Mouse (Mus musculus) spleen, postnatal 36 days (tissue): Measurements from ENCODE around the gene Pde4b.
A peak's percentile ranks its signal among the peaks of the same experiment; 100 is the strongest.

Experiments used
- DNase-seq, 2 experiments: peaks; one replicate each; pipeline ENCODE4 v3.0.0; 2022; ENCODE audit warnings: low spot score in 2 of 2, mixed read lengths in 1 of 2

Pde4b gene

DNA sequence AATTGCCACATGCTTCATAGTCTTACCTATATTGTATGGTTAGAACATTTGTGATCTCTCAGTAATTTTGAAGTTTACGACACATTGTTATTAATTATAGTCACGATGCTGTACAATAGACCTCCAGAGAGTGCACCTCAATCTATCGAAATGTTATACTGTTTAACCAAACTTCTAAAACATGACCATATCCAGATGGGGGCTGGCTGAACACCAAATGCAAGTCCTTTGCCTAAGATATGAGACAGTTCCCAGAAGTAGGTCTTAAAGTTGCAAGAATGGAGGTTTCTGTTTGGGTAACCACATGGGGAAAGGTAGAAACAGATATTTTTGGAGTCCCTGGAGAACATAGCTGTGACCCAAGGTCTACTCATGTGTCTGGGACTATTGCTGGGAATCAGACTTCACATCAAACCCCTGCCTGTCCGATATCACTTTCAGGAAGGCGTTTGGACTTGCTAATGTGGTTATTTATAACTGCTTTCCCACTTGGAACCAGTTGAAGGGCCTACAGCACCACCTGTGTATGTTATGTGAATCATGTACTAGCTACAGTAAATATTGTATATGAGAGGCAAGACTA, 452.3 kb downstream of the Pde4b start:
- DNase-seq = no peak

DNA sequence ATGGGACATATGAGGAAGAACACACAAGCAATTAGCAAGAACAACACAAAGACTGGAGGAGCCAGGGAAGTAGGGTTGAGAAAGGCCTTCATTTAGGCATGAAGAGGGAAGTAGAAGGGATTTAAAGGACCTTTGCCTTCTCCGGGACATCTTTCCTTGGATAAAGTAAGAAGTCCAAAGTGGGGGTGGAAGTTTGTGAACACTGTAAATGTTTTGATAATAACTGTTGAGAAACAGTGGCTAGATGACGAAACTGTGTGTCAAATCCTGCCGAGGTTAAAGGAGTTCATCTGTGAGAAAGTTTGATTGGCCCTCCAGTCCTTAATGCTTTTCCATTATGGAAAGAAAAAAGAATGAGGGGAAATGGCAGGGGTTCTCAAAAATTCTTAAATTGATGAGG, 455.6 kb downstream of the Pde4b start:
- DNase-seq = no peak

DNA sequence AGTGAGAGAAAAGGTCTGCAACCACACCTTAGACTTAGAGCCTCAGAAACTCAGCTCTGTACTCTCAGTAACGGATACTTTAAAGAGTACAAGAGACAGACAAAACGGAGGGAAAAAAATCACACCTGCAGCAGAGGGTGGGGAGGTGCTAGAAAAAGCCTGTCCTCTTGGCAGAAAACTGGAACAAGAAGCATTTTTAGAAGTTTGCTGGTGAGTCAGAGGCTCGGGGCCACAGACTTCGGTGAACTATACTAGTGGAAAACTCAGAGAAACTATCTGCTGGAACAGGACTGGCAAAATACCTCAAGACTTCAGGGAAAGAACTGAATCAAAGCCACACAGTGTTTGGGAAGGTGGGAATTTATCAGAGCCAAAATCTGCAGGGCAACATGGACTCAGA, 457.9 kb downstream of the Pde4b start:
- DNase-seq = no peak

DNA sequence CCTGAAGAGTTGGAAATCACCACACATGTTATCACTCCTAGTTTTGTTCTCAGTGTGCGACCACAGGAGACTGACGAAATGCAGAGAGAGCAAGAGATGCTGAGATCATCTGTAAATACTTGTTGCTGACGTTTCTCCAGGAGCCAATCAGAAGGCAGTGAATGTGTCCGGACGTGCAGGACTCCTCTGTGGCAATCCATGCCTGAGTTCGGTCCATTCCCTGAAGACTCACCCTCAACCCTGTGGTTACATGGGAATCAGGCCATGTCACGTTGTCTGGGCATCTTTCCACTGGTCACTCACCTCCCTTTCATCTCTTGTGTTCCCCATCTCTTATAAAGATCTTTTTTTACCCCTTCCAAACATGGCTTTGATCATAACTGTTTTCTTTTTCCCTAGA, 468.2 kb downstream of the Pde4b start:
- DNase-seq = no peak

DNA sequence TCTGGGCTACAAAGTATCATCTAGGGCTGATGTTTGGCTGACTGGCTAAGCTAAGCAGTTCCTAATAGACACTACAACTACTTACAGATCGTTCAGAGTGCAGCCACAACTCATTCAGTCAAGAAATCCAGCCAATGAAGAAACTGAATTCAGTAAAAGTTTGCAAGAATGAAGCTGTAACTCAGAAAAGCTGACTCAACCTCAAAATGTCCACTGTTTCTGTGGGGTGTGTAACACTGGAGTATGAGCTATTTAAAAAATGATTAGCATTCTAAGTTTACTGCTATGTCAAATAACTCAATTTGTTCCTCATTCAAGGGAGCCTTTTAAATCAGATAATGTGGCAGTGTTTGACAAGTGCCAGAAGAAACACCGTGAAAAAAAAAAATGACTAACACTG, 469.7 kb downstream of the Pde4b start:
- DNase-seq = no peak

DNA sequence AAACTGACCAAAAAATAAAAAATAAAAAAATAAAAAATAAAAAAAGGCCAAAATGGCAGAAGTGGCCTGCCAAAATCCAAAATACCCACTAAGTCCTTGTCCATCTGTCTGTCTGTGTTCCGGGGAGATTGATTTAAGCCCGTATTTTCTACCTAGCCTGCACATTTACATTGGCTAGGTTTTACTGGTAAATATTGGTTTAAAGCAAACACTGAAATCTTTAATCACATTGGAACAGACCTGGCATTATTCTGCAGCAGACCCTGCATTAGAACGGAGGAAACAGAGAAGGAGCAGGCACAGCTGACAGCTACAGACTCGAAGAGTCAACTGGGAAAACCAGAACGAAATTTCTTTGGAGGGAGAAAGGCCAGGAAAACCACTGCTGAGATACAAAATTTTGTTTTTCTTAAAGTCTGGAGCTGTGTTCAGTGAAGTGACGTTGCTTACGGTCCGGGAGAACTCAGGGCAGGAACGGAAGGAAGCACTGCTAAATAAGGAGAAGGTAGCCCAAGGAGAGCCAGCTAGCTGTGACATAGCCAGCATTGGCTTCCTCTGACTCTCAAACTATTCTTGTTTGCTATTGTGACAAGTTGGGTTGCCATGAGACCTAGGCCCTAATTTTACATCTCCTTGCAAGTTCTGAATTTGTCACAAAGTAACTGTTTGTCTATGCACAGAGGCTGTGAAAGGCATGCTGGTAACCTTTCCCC, 470.3 kb downstream of the Pde4b start:
- no peak for DNase-seq

DNA sequence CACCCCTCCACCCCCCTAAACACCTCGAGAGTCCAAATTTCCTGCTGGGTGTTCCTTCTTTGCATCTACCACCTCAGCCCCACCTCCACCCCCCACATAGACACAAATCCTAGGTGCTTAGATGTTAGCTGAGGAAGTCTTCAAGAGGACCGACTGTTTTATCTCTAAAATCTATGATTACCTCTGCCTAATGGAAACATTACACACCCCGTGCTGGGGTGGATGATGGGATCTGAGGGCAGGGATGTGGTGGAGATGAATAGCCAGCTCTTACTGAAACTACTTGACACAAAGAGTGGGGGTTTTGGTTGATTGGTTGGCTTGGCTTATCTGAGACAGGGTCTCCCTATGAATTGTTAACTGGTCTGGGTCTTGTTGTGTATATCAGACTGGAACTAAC, 471.0 kb downstream of the Pde4b start:
- no peak for DNase-seq

DNA sequence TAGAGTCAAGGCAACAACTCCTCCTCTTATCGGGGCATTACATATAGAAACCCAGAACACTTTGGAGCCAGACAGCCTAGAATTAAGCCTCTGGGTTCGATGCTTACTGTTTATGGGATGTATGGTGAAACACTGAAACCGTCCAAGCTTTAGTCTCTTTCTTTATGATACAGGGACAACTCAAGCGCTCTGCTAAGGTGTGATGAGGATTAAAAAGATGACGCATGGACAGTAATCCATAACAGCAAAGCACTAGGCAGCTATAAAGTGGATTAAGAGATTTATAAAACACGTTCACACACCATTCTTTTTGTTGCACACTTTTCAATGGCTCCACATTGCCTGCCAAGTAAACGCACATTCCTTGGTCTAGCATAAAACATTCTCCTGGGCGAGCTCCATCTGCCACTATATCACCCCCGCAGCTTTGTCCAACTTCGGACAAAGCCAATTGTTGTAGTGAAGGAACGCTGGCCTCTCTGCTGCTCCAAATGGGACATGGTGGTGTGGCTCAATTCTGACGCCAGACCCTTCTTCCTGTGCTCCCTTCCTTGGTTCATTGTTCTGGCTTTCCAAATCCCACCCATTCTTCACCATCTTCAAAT, 473.4 kb downstream of the Pde4b start:
- no peak for DNase-seq

DNA sequence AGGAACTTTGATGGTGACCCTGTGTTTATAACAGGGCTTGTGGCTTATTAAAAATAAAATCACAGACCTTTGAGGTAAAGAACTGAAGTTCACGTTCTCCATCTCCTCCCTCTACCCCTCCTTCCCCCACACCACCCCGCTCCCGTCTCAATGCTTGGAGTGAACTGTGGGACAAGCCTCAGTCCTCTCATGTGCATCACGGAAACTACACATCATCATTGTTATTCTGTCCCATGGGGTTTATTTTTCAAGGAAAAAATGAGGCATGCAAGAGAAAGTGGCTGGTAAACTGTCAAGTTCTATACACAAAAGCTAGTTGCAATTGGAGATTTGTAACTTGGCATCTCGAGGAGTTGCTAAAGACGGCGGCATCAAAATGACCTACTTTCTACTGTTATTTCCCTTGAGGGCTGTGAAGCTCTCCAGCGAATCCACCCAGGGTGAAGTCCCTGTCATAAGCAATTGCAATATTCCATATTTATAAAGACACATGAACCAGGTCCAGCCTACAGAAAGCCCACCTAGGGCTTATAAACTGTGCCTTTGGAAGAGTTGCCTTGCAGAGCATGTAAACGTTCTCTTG, 476.0 kb downstream of the Pde4b start:
- no peak for DNase-seq

DNA sequence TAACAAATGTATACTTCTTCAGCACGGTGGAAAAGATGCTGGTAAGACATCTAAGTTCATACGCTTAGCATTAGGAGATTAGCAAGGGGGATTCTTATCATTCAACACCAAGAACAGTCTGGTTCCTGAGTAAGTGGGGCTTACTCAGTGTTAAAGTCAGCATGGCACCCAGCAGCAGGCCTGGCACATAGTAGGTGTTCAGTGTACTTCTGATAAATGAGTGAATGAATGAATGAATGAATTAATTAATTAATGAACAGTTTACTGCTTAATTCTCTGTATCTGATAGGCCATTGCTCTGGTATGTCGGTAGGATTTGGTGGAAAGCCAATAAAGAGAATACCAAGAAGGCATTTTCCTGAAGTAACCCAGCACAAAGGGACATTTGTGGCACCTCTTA, 476.9 kb downstream of the Pde4b start:
- DNase-seq = no peak

DNA sequence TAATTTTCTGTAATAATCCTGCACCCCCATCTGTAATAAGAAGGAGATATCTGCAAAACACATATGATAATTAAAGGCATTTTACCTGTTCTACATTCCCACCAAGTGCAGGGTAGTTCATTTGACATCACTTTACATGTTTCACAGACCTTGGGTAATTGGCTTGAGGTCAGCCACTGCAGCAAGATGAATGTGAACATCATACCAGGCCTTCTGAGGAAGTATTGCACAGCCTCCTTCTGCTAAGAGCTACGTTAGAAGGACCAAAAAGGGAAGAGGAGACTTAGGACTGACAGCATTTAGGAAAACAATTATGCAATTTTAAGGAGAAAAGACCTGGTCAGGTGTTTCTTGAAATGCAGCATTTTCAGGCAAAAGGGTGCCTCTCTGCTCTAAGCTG, 479.1 kb downstream of the Pde4b start:
- DNase-seq = no peak

DNA sequence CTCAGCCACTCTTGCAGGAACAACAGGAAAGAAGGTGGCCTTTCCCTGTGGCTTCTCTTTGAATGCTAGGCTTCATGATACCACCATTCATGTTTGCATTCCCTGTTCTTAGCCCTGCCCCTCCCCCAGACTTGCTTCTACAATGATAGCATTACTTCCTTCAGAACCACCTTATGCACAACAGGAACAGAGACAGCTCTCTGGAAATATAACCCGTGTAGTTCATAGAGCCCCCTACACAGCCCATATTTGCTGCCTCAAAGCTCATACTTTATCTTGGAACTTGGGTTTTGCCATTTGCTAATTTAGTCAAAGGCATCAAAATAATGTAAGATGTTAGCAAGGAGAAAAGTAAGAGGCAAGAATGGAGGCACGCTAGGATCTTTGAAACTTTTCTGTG, 479.8 kb downstream of the Pde4b start:
- no peak for DNase-seq

DNA sequence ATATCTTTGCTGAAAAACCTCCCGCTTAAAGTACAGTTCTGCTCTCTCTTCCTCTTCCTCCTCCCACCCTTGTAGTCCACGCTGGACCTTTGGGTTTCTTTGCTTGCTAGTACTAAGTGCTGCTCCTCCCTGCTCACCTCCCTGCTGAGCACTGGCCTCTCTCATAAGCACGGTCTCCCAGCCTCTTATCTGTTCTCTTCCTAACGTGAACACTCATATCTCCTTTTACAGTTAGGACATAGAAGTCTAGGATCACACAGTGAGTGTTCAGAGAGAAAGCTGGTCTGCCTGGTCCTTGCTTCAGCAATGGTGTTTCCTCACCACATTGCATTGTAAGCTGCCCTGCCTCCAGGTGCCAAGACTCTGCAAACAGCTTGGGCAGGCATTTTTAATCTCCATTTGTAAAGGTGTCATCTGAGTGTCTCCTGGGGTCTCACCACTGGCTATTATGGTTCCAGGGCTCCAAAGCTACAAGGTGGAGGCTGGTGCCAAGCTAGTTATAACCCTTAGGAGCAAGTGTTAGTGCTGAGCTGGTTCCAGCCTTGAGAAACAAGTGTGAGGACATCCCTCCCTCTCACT, 480.4 kb downstream of the Pde4b start:
- DNase-seq = no peak

DNA sequence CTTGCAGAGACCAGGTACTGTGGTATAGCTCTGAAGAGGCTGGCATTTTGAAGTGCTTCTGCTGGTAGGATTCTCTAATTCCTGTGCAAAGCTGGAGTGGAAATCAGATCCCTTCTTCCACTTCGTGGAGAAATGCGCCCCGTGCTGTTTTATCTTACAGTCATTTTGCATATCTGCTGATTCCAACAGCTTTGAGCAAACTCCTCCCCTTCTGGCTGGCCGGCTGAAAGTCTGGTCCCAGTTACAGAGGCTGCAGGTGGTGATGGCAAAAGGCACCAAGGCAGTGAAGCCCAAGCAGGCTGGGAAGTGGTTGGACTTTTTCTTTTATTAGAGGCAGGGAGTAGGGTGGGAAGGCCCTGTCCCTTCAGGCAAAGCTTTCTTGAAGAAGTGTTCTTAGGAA, 481.2 kb downstream of the Pde4b start:
- peak; percentile 51 to 60 for DNase-seq

DNA sequence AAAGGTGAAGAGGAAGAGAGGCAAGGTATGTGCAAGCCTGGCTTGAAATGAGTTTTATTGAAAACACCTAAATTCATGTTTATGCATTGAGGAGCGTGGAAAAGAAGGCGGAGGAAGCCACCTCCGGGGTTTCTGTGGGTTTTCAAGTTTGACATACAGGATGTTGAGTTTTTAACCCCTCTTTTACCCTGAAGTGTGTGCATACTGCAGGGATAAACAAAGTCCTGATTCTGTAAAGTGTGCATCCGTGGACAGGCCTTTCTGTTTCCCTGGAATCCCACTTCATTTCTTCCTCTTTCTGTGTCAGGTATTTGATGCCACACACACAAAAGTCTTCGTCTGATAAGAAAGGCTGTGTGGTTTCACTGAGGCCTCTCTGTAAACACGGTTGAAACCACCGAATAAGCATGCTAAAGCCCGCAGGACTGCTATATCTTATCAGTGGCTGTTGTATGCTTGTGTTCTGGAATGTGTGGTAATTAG, 481.8 kb downstream of the Pde4b start:
- peak; percentile 80 to 85 for DNase-seq

DNA sequence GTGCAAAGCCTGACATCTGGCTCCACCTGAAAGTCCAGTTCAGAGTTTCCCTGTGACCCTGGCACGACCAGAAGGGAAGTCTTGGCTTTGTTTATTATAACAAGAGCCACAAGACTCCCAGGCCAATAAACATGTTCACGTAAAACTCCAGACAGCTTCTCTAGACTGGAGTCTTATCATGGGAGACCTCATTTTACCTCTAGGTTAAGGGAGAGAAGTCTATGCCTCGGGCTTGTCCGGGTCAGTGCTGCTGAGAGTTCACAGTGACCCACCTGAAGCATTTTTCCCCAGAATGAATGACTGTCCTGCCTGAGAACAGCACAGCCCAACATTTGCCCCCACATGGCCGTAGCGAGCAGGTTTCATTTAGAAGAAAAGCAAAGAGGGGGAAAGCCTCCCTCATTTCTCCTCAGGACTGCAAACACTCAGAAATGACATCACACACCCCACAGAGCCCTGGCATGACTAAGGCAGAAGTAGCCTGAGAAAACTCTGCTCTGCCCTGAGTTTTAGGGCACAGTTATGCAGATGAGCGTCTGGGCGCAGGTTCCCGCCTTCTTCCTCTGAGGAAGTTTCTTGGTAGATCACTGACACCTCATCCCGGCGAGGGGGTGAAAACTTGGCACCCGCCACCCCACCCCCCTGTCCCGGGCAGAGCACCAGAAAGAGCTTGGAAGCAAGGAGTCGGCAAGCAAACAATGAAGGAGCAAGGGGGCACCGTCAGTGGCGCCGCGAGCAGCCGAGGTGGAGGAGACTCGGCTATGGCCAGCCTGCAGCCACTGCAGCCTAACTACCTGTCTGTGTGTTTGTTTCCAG, 482.8 kb downstream of the Pde4b start:
- peak; percentile 82 to 83 for DNase-seq

DNA sequence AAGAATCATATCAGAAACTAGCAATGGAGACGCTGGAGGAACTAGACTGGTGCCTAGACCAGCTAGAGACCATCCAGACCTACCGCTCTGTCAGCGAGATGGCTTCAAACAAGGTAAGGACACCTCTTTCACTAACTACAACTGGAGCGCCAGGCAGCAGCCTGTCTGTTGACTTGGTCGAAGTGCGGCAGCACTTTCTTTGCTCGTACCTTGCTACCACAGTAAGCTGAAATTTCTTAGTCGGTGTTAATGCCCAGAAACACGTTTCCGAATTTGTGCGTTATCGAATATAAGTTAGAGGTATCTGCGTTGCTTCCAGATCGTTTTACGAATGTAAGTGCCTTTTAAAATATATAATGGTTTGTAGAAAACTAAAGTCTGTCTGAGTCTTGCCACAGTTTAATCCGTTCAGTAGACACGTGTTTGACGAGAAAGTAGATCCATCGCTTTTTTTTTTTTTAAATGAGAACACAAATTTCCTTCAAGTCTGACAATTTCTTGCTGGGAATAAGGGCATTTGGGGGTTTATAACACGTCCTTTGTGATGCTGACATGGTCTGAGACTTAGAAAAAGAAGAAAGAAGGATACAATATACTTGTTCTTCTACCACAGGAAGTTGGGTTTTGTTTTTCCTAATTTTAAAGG, 483.5 kb downstream of the Pde4b start:
- peak; percentile 45 to 46 for DNase-seq

DNA sequence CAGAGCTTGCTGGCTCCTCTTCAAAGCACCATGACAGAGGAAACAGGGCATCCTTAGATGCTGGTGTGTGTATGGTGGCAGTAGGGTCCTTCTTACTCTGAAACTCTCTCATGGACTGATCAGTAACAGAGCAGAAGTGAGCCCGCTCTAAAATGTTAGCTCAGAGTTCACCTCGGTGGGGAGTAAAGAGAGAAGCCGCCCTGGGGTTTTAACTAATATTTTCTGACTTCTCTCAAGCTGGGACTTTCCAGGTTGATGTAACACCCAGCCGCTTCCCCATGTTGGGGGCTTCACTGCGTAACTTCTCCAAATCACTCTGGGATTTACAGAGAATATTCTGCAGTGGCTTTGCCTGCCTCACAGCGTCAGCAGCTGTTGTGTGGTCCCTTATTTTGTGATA, 484.7 kb downstream of the Pde4b start:
- peak; percentile 74 to 81 for DNase-seq

DNA sequence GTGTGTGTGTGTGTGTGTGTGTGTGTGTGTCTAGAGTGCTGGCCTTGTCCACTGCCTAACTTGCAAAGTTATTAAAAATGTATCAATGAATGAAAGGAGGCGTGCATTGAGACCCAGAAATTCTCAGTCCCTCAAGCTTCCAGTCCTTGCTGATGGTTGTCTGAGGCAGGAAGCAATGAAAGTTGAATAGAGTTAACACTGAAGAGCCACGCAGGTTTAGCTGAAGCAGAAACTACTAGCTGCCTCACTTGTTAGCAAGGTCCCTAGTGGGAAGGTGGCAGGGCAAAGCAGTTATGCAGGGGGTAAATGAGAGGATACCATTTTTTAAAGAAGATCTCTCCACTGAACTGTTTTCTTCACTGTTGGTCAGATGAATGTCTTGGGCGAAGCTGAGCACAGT, 485.2 kb downstream of the Pde4b start:
- peak; percentile 41 to 53 for DNase-seq

DNA sequence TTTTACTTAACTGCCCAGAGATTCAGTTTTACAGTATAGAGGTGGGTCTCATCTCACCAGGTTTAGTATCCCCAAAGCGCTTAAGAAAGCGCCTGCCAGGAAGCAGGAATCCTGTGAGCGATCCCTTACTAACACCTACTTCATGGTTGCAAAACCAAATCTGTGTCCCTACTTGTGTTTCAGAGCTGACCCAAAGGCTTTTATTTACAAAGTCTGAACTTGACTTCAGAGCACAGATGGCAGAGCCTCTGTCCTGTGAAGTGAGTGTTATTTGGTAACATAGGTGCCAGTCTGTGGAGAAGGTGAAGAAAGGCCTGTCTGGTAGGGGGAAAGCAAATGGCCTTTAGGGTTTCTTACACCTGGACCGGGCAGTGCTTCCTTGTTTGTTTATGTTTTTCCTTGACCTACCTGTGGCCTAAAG, 486.0 kb downstream of the Pde4b start:
- DNase-seq = no peak

DNA sequence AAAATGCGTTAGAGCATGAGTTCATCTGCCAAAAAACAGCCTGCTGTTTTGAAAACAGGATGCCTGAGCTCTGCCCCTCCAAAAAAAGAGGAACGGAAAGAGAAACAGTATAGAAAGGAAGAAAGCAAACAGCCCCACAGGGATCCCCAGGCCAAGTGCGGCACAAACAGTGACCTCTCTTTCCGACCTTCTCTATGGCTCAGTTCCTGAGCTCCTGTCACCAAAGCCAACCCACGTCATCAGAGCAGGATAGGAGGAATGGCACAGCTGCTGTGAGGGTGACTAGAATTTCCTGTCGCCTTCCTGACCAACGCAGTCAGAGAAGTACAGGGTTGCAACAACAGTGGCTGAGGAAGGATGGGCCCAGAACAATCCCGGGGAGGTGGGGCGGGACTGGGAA, 486.9 kb downstream of the Pde4b start:
- DNase-seq = peak; percentile 84 to 87
